Mouse (Mus musculus): Measurements from ENCODE around the gene St6galnac5.
A peak's percentile ranks its signal among the peaks of the same experiment; 100 is the strongest.
"Not testable (repeated sequence)": the region's sequence is repeated elsewhere in the genome, so short reads cannot be mapped to it uniquely, and the experiment has no call there.

St6galnac5 gene

DNA sequence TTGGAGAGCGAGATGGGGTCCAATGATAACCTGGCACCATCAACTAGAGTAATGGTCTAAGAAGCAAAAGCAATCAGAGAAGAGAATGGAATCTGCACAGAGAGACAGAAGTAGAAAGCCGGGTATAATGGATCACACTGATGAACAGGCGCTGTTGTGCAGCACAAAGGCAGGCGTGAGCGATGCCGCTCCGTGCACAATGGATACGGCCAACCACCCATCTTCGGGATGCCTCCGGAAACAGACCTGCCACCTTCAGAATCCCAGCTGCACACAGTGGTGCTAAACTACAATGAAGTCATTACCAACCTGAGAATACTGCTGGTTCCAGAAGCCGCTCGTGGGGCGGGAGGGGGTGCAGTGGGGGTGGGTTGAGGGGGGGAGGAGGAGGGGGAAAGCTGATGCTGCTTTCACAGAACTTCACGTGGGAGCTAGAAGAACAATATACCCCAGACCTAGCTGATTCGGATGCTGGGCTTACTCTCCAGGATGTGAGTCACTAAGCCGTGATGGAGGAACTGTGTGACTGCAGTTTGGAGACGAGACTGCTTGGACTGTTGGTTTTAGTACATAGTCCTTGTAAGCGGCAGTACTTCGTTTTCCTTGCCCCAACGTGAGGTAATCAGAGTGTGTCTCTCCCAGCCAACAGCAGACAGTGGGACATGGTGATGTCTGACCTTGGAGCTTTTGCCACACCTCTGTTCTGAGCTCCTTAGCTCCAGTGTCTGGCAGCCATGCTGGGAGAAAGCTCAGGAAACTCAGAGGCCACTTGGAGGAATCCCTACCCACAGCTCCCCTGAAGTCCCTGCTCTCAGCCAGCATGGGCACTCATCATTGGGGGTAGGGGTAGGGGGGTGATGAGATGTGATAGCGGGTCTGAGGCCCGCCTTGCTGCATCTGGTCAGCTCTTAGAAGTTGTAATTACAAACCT is 115.7 kb downstream of the St6galnac5 start:
- DNase-seq = no peak

DNA sequence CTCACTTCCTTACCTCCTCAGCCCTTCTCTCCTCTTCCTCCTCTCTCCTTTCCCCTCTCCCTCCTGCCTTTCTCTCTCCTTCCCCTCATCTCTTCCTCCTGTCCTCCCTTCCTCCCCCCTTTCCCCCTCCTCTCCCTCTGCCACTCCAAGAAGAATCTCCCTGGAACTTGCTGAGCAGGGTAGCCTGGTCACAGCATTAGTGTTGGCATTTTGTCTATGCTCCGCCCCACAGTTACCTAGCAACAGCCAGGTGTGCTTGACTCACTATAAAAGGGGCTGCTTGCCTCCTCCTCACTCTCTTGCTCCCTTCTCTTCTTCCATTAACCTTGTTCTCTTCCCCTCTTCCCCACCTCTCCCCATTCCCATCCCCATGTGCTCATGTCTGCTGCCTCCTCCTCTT is 120.1 kb downstream of the St6galnac5 start:
- no peak for DNase-seq

DNA sequence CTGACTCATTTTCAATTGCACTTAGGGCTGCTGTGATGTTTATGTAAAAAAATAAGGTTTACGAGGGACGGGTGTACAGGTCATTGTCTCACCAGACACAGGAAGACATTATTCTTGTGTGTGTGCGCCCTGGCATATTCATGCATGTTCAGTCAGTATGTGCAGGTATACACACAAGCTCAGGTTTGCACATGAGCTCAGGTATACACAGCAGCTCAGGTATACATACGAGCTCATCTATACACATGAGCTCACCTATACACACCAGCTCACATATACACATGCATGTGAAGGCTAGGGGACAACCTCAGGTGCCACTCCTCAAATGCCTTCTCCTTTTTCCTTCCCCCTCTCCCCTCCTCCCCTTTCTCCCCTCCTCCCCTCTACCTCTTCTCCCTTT is 120.6 kb downstream of the St6galnac5 start:
- no peak for DNase-seq

DNA sequence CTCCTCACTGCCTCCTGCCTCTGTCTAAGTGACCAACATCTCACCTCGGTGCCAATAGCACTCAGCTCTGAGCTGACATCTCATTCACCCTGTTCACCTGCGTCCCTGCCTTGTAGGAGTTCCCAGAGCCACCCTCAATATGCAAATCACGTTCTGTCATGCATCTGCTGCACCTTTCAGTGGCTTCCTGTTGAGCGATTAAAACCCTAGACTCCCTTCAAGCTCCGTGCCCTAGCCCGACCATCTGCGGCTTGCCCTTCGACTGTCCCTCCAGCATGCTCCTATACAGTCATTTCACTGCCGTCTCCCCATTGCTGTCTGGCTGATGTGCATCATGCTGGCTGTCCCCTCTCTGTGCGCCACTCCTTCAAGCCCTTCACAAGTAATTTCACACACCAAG is 126.0 kb downstream of the St6galnac5 start:
- DNase-seq = no peak

DNA sequence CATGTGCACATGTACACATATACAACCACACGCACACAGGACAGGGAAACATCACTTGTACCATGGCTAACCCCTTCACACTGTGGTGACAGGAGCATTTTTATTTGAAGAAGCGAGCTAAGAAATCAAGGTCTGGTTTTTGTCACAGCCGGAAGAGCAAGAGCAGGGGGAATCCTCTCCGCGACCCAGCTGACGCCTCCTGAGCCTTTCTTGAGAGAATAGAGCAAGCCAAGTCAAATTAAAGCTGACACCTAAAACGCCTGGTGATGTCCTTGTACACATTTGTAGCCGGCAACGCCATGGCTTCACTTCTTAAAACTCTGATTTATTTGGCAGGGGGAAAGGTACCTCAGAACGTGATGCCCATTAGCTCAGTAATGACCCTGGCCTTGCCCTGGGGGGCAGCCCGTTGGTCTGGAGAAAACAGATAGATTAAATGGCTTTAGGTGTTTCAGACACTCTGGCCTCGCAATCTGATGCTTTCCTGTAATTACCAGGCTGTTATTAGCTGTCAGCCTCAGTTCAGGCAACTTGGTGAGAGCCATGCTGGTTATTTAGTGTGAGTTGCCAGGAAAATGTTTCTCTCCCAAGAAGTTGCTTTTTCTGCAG is 126.9 kb downstream of the St6galnac5 start:
- no peak for DNase-seq

DNA sequence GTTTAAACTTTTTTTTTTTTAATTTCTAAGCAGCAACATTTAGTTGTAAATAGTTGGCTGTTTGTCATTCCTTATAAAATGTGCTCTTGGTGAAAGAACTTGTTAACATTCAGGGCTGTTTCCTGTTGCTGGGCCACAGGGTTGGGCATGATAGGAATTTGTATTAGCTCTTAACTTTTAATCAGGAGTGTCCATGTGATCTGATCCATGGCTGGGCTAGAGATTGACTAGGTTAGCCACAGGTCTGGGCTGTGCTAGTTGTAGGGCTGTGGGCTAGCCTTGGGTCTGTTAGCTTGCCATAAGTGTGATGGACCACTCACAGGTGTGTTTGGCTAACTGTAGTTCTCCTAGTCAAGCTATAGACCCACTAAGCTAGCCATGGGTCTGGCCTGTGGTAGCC is 138.1 kb downstream of the St6galnac5 start:
- DNase-seq = no peak

DNA sequence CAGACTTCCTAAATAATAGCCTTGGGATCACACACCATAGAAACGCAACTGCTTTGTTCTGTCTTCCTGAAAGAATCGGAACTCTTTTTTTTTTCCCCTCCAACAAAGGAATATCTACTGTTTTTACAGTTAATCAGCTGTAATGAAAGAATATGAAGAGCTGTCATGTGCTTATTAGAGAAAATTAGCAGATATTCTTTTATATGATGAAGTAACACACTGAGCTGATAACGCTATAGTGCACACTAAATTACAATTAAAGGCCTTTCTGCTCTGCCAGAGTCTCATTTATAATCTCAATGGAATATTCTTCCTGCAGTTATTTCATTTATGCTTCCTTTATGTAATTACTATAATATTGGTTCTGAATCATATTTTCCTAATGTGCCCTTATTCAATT is 139.4 kb downstream of the St6galnac5 start:
- no peak for DNase-seq

DNA sequence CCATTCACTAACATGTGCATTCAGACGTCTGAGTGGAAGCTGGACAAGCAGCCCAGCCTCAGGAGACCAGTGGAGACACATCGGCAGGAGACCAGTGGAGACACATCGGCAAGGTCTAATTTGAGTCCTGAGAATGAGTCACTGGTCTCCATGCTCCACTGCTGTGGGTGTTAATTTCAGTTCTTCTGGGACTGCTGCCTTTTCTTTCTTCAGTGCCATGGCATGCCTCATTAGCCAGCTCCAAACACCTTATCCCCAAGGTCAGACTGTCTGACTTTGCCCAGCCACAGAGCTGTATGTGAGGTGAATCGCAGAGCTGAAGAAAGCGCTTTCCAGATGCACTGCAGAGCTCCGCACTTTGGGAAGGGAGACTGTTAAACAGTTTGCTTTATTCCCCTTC is 140.8 kb downstream of the St6galnac5 start:
- no peak for DNase-seq

DNA sequence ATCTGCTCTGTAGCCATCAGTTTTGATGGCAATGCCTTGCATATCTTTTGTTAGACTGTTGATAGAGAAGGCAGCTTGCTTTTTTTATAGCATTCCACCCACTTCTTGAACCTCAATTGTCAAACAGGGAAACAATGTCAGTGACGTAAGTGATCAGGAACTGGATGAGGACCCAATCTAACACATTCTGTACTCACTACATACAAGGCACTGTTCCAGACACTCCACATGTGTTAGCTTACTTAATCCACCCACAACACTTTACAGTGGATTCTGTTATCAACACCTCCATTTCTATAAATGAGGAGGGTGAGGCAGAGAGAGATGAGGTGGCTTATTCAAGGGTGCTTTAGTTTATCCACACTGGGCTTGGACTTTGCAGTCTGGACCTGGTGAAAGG is 144.1 kb downstream of the St6galnac5 start:
- no peak for DNase-seq

DNA sequence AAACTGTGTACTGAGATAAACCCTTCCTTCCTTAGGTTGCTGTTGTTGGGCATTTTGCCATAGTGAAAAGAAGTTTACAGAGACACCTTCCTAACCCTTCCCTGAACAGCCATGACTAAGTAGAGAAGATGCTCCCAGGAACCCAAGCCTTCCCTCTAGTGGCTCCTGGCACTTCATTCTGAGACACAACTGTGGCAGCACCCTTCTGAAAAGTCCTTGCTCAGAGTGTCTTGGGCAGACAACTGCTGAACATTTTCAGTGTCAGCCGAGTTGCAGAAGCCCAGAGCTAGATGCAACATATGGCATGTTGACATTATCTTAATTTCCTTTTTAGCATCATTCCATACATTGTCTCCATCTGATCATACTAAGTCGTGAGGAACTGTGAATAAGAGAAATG is 144.6 kb downstream of the St6galnac5 start:
- no peak for DNase-seq

DNA sequence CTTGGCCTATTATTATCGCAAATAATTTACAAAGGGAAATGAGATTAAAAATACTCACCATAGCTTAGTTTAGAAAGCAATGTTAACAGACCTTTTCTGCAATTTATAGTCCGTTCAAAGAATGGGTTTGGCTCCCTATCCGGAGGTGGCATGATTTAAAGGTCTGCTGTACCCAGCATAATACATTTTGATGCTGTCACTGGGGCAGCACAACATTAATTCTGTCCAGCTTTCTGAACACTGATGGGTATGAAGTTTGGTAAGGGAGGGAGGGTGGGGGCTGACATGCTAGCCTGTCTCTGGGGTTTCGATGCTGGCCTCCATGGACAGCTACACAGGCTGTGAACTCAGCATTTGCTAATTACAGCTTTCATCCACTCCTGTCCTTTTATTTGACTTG is 149.6 kb downstream of the St6galnac5 start:
- DNase-seq = no peak

DNA sequence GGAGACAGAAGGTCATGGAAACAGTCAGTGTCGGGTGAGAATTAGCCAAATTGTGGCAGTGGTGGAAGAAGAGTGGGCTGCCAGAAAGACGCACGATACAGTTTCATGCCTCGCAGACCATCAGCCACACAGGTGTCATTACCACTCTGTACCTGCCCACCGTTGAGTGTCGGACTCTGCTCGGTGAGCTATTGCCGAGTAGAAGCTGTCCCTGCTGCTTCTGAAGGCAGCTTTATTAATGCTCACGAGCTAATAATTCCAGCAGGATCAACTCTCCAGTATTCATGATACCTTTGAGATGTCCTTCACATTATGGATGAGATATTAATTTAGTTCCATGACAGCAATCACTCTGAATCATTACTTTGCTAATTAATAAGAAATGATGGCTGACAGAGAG is 150.1 kb downstream of the St6galnac5 start:
- DNase-seq = no peak

DNA sequence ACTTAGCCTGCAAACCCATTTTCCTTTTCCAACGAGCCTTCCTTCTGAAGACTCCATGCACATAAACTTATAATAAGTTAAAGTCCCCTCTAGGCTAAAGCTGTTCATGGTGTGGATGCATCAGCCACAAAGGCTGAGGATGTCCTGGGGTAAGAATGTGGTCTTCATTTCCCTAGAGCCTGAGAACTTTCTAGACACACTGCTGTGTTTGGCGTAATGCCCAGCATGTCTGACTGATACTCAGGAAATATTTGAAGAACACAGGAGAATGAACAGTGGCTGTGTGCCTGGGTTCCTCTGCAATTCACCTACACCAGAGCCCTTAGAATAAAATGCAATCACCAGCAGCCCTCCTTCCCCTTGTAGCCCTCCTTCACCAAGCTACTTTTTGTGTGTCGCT is 150.7 kb downstream of the St6galnac5 start:
- DNase-seq = no peak

DNA sequence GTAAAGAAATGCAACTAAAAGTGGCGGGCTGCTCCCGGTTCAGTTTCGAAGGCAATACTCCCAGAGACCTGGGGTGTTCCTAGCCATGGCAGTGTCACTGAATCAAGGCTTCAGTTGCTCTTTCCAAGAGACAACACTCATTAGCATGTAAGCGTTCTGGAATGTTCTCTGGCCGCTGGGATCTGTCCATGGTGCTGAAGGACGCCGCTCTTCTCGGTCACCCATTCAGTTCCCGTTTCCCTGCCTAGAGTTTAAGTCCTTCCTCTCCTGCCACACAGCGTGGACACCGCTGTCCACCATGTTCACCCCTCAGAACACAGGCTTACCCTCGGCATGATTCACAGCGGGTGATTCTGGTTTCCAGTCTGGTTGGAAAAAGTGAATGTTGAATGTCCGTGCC is 160.8 kb downstream of the St6galnac5 start:
- DNase-seq = peak; percentile 58

DNA sequence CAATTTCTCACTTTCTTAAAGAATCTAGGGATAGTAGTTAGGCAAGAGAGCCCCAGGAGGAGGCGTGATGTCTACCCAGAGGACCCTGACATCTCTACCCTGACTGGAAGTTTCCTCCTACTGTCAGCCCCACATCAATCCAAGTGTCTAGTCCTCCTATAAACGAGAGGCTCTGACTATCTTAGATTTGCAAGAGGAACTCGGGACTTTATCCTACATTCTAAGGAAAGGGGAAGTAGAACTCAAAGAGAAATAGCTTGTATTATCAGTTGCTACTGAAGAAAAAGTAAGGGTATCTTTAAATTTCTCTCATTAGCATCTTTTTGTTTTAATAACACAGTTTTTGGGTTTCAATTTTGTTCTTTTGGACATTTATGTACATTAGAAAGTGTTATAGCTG is 161.6 kb downstream of the St6galnac5 start:
- DNase-seq = no peak

DNA sequence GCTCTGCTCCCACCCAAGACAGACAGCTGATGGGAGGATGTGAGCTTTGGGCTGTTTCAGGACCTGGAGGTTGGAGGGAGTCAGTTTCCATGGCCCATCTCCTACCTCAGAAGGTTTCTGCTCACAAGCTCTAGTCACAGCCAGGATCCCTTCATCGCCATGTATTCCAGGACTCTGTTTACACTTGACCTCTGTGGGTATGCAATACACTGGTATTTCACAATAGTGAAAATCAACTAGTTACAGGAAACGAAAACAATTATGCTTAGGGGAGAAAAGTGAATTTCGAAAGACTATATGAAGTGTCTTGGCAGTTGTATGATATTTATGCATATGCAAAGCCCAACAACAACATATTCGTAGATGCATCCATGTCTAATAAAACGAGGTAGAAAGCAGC is 166.9 kb downstream of the St6galnac5 start:
- DNase-seq = no peak

DNA sequence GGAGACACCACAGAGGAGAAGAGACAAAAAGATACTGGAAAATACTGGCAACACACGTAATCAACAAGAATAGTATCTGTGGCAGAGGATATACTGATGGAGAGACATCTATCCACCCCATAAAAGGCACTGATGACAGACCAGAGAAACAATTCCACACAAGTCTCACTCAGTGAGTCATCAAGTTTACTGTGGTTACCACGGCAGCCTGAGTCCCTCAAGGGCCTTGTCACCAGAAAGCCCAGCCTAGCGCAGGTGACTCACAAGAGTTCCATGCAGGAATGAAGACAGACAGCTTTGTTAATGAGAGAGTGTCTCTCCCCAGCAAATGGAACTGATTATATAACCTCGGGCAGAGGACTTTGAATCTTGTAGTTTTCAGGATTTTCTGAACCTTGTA is 168.1 kb downstream of the St6galnac5 start:
- no peak for DNase-seq

DNA sequence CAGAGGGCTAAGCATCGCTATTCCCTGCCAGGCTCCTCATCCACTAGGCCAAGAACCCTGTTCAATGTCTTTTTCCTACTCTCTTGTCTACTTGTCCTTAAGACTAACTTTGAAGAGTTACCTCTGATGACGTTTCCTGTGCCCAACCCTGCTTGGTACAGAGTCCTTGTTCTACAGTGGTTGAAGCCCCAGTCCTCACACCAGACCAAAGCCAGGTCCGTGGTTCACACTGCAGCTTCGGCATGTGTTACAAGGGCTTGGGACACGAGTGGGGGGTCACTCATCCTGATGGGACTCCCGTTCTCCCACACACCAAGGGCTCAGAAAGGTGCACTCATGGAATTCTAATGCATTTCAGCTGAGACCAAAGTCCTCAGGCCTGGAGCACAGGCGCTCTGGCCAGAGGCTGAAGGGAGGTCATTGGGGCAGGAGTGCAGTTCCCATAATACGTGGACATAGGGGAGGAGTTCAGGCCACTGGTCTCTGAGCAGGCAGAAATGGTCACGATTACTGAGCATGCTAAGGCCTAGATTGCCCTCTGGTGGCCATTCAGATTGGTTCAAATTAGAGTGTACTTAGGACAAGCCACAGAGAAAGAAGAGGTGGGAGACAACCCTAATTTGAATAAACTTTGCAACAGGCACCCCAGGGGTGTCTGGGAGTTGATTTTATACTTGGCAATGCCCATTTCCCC is 182.2 kb downstream of the St6galnac5 start:
- DNase-seq = peak; percentile 61

DNA sequence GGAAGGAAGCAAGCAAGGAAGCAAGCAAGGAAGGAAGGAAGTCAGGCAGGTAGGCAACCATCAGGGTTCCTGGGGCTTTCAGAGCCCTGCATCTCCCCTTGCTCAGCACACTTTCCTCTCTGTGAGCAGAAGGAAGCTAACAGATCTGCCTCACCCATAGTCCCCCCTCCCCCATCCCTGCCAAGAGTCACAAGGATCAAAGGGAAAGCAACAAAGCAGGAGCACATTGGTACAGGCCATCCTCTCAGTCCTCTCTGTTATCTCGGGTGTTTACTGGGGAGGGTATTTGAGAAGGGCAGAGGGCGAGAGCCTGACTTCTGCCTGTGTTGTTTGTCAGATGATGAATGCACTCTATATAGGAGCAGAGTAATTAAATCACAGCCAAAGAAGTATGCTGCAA is 184.7 kb downstream of the St6galnac5 start:
- DNase-seq = no peak

DNA sequence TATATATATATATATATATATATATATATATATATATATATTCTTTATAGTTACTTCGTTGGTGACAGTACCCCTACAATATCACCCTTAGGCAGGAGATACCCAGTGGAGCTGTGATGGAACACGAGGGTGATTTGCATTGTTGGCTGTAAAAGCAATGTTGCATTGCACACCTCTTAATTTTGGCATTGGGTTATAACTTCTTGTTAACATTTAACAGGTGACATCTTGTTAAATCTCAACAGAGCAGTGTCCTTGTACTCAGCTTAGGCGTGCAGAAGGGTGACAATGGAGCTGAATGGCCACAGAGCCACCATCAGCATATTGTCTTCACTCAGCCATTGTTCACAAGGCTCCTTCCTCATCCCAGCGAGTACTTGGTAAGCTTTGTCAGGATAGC is 185.8 kb downstream of the St6galnac5 start:
- DNase-seq = no peak

DNA sequence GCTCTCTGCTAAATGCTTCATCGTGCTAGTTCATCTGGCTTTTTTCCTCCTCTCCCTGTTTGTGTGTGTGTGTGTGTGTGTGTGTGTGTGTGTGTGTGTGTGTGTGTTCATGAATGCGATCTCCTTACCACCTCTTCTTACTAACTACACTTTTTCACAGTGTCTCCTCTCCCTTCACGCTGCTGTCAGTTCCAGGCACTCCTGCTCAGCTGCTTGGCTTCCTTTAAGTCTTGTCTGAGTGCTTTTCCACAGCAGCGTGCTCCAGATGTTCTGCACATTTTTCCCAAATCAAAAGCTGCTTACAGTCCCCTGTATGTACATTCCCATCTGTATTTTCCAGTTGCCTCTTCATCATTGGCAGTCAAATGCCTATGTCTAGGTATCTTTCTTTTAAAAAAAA is 189.0 kb downstream of the St6galnac5 start:
- DNase-seq = no peak

DNA sequence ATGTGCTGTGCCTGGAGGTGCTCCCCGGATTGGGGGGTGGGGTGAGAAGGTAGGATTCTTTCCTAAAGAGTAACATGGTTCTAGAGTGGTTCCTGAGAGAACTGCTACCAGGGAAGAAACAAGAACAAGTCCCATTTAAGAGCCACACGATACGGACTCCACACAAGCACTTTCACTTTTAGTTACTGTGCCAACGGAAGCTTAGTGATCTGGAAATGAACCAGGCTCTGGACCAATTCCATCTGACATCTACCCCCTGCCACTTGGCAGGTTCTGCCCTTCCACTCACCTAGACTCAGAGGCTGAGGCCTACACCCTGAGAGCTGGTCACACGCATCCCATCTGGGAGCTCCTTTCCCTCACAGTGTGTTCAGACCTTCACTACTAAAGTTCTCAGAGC is 189.4 kb downstream of the St6galnac5 start:
- DNase-seq = no peak

DNA sequence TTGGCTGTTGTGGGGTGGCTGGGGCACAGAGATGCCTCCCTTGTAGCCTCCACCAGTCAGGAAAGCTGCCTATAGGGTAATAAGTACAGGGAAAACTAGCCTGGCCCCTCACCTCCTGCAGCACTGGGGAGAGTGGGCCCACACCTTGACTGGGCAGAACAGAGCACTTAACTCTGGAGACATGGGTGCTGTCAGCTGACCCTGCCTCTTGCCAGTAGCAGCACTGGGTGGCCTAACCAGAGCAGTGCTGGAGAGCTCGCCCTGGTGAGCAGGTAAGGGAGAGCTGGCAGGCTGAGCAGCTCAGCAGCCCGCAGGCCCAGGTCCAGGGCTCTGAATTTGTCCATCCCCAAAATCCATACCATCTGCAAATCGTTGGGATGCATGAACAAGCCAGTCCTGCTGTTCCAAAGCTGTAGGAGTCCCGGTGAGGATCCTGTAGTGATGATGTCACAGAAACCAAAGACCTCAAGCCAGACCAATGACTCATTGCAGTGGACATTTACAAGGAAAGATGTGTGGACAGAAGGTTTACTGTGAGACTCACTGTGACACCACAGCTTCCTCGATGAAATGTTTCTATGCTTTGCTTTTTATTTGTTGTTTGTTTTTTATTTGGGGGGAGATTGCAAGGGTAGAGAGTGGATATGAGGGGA is 193.6 kb downstream of the St6galnac5 start:
- not testable (repeated sequence) for DNase-seq

All from lung, postnatal 36 days (tissue).